Mouse (Mus musculus): ENCODE measurements at regions not wholly inside any gene's neighbourhood (a gene's known extent, or its start where the extent isn't known, plus 50 kb on each side); places are given as distances from the start of the nearest gene placed in this dataset.

DNA sequence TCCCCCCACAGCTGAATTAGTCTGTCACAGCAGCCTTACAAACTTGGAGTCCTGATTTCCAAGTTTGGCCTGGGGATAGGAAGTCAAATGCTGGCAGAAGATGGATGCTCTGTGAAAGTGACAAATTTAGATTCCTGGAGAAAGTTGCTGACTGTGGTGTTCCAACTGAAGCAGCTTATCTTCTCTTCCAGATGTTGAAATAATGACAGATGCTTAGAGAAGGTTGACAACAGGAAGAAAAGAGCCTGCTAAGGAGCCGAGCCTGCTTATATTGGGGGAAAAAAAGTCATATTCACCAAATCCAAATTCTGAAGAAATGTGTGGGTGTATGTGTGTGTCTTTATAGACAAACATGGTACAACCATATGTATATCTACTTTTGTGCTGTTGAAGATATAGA, 1380.4 kb upstream of the Cdh8 start:
- H3K27me3 ChIP-seq (ENCODE audit: insufficient read depth, poor library complexity, severe bottlenecking) = no peaks in the 10 kb centered on the region
- no peaks in the 10 kb centered on the region for H3K9me3 ChIP-seq
- H3K27ac ChIP-seq = no peak overlapping the region
- H3K4me1 ChIP-seq (replicated peaks) = no peaks in the 10 kb centered on the region
- no peak for DNase-seq (ENCODE audit: low spot score)
- WGBS = 71% methylated on average over 1 of the region's 1 CpGs
- H3K4me3 ChIP-seq = no peak overlapping the region
- no peaks in the 10 kb centered on the region for H3K36me3 ChIP-seq

GRCm38 (mm10) chr8:100793951-100794350, 1377.7 kb upstream of the Cdh8 start:
- H3K4me3 ChIP-seq = no peak overlapping the region
- no peak overlapping the region for H3K27ac ChIP-seq
- no peaks in the 10 kb centered on the region for H3K9me3 ChIP-seq
- no peaks in the 10 kb centered on the region for H3K4me1 ChIP-seq (replicated peaks)
- no peaks in the 10 kb centered on the region for H3K36me3 ChIP-seq
- DNase-seq (ENCODE audit: low spot score) = no peak
- no peaks in the 10 kb centered on the region for H3K27me3 ChIP-seq (ENCODE audit: insufficient read depth, poor library complexity, severe bottlenecking)
- WGBS = 90% methylated on average over 7 of the region's 7 CpGs

DNA sequence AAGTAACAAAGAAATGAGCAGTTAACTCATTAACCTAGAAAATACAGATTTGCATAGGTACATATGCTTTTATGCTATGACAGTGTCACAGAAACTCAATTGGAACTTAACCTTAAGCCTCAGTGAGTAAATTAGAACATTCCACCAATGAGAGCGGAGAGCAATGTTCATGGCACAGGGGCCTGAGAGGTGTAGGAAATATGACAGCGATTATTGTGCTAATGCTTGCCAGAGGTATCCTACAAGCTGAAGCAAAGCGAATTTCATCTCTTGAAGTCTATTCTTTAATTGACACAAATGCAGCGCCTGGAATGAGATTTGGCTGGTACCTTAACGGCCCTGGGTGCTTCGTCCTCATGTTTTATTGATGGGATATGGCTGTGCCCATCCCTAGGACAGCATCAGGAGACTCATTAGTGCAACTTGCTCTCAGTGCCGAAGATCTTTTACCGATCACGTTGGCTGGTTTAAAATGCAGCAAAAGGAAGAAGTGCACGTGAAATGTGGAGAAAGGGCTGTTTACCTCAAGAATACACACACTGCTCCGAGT, 1374.4 kb upstream of the Cdh8 start:
- no peaks in the 10 kb centered on the region for H3K27me3 ChIP-seq (ENCODE audit: insufficient read depth, poor library complexity, severe bottlenecking)
- H3K27ac ChIP-seq = no peak overlapping the region
- DNase-seq (ENCODE audit: low spot score) = no peak
- H3K4me1 ChIP-seq (replicated peaks) = no peaks in the 10 kb centered on the region
- H3K36me3 ChIP-seq = no peaks in the 10 kb centered on the region
- 81% methylated on average over 11 of the region's 11 CpGs for WGBS
- no peaks in the 10 kb centered on the region for H3K9me3 ChIP-seq
- H3K4me3 ChIP-seq = no peak overlapping the region

GRCm38 (mm10) chr8:100788132-100788531, 1371.9 kb upstream of the Cdh8 start:
- Histone ChIP-seq H3K4me1 (replicated peaks) (no peaks in the 10 kb centered on the region), H3K4me3 (no peak overlapping the region), H3K27me3 (ENCODE audit: insufficient read depth, poor library complexity, severe bottlenecking) (no peaks in the 10 kb centered on the region), H3K27ac (no peak overlapping the region), H3K9me3 (no peaks in the 10 kb centered on the region), H3K36me3 (no peaks in the 10 kb centered on the region)
- 83% methylated on average over 6 of the region's 6 CpGs for WGBS
- DNase-seq (ENCODE audit: low spot score) = no peak

GRCm38 (mm10) chr8:100772742-100773370, 1356.6 kb upstream of the Cdh8 start:
- peak; percentile 74 for DNase-seq (ENCODE audit: low spot score)
- Histone ChIP-seq H3K27ac (peak overlapping the region; percentile 71; the same call in 1 of the 2 replicates), H3K4me3 (peak overlapping the region; percentile 13; the same call in 1 of the 2 replicates), H3K9me3 (no peaks in the 10 kb centered on the region), H3K4me1 (replicated peaks) (no peaks in the 10 kb centered on the region), H3K27me3 (ENCODE audit: insufficient read depth, poor library complexity, severe bottlenecking) (no peaks in the 10 kb centered on the region), H3K36me3 (no peaks in the 10 kb centered on the region)
- WGBS = 28% methylated on average over 9 of the region's 9 CpGs

DNA sequence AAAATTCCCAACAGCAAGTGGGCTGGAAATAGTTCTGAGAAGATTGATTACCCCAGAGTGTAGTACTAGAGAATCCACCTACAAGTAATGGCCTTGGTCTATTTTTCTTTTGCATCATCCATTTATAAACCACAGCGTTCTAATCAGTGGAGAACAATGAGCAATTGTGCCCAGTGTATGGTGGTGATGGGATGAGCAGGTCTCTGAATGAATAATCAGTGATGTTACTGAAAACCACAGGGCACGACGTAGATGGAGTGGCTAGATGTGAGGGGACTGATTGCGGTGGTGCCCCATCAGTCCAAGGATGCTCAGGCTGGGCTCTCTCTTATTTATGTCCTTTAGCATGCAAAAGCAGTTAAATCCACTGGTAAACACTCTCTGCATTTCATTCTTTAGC, 1353.3 kb upstream of the Cdh8 start:
- WGBS = 68% methylated on average over 4 of the region's 4 CpGs
- H3K4me3 ChIP-seq = no peak overlapping the region
- no peak overlapping the region for H3K27ac ChIP-seq
- no peak for DNase-seq (ENCODE audit: low spot score)
- H3K36me3 ChIP-seq = no peaks in the 10 kb centered on the region
- no peaks in the 10 kb centered on the region for H3K27me3 ChIP-seq (ENCODE audit: insufficient read depth, poor library complexity, severe bottlenecking)
- no peaks in the 10 kb centered on the region for H3K4me1 ChIP-seq (replicated peaks)
- H3K9me3 ChIP-seq = no peaks in the 10 kb centered on the region

DNA sequence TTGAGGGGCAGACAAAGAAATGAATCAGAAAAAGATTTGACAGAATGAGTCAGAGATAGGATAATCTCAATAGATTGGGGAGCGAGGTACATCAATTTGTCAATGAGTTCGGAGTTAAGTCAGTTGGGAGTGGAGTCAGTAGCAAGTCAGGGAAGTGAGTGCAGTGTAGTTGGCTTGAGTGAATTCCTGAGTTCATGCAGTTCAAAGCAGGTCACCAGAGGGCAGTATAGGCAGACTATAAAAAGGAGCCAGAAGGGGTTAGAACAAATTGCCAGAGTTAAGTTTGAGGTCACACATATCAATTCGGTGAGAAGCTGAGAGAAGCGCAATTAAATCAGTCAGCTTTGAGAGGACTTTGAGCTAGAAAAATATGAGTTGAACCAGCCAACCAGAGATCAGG, 1317.7 kb upstream of the Cdh8 start:
- DNase-seq (ENCODE audit: low spot score) = no peak
- Histone ChIP-seq H3K4me1 (replicated peaks) (no peaks in the 10 kb centered on the region), H3K9me3 (no peaks in the 10 kb centered on the region), H3K4me3 (no peak overlapping the region), H3K36me3 (no peaks in the 10 kb centered on the region), H3K27me3 (ENCODE audit: insufficient read depth, poor library complexity, severe bottlenecking) (no peaks in the 10 kb centered on the region), H3K27ac (no peak overlapping the region)
- 79% methylated on average over 4 of the region's 4 CpGs for WGBS

DNA sequence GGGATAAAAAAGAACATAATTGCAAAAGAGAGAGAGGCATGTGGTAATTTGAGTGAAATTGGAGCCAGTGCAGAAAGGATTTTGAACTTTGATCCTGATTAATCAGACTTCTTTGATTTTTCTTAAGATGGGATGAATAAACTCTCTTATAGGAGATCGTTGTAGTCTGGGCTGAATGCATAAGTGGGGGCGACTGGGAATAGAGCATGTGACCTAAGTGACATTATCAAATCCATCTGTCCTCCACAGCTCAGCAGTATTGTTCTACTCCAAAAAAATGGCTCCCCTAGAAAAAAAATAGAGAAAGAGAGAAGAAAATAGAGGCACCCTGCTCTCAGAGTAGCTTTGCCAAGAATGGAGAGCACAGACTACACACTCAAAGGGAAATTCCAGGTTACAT, 1286.1 kb upstream of the Cdh8 start:
- Histone ChIP-seq H3K36me3 (no peaks in the 10 kb centered on the region), H3K9me3 (no peaks in the 10 kb centered on the region), H3K4me3 (no peak overlapping the region), H3K27ac (no peak overlapping the region), H3K4me1 (replicated peaks) (no peaks in the 10 kb centered on the region), H3K27me3 (ENCODE audit: insufficient read depth, poor library complexity, severe bottlenecking) (no peaks in the 10 kb centered on the region)
- DNase-seq (ENCODE audit: low spot score) = no peak
- 78% methylated on average over 2 of the region's 2 CpGs for WGBS

DNA sequence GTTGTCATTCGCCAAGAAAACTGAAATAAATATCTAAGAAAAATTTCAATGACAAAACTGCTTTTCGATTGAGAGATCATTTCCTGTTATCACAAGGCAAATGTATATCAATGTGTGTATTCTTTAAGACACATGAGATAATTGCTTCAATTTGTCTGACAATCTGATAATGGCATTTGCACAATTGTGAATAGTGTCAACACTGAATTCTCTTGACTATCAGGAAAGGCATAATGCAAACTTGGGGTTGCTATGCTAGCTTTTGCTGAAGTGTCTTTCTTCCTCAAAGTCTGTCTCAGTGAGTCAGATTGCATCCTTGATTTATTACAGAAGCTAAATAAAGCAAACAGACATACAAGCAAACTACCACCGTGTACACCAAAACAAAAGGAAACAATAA, 1278.8 kb upstream of the Cdh8 start:
- H3K9me3 ChIP-seq = no peaks in the 10 kb centered on the region
- H3K4me3 ChIP-seq = no peak overlapping the region
- no peaks in the 10 kb centered on the region for H3K4me1 ChIP-seq (replicated peaks)
- no peaks in the 10 kb centered on the region for H3K36me3 ChIP-seq
- no peak overlapping the region for H3K27ac ChIP-seq
- no peak for DNase-seq (ENCODE audit: low spot score)
- no peaks in the 10 kb centered on the region for H3K27me3 ChIP-seq (ENCODE audit: insufficient read depth, poor library complexity, severe bottlenecking)
- WGBS = 88% methylated on average over 3 of the region's 3 CpGs

GRCm38 (mm10) chr8:100678580-100678979, 1262.3 kb upstream of the Cdh8 start:
- no peaks in the 10 kb centered on the region for H3K4me1 ChIP-seq (replicated peaks)
- H3K4me3 ChIP-seq = no peak overlapping the region
- no peak for DNase-seq (ENCODE audit: low spot score)
- no peaks in the 10 kb centered on the region for H3K9me3 ChIP-seq
- H3K27me3 ChIP-seq (ENCODE audit: insufficient read depth, poor library complexity, severe bottlenecking) = no peaks in the 10 kb centered on the region
- H3K36me3 ChIP-seq = no peaks in the 10 kb centered on the region
- no peak overlapping the region for H3K27ac ChIP-seq
- WGBS = 87% methylated on average over 3 of the region's 3 CpGs
